Mouse (Mus musculus) cerebellum, adult 9-11 months (tissue): ENCODE data around the gene Chd2.

Source experiments
- DNase-seq: peaks from one replicate; pipeline ENCODE4 v3.0.0; 2022

The Chd2 gene

DNA sequence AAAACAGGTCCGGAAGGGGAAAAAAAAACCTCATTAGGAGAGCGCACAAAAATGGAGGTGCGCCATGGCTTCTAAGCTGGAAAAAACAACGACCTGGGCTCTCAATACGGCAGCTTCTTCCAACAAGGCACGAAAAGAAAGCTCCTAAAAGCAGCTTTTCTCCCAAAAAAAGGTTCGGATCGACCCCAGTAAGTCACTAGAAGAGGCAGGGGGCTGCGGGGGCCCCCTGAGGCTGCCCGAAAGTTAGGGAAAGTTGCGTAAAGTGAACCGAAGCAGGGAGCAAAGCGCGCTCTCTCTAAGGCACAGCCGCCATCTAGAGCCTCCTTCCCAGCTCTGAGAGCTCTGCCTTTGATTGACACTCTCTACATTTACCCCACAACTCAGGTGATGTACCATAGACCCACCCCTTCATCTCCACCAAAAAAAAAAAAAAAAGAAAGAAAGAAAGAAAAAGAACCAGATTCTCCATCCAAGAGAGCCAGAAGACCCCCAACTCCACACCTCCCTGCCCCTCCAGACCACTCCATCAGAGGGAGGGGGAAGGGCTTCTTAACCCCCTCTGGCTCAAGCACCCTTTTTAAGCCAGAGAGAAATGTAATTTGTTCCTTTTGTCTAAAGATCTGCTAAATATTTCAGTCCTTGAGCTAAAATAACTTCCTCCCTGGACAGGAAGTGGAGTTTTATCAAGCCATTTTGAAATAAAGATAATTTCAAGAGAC is at the start of gene Chd2:
Gene Chd2, minus strand, starts transcription at position 419 of the 719 bp plus-strand sequence.
- DNase-seq, result peak; percentile 61

DNA sequence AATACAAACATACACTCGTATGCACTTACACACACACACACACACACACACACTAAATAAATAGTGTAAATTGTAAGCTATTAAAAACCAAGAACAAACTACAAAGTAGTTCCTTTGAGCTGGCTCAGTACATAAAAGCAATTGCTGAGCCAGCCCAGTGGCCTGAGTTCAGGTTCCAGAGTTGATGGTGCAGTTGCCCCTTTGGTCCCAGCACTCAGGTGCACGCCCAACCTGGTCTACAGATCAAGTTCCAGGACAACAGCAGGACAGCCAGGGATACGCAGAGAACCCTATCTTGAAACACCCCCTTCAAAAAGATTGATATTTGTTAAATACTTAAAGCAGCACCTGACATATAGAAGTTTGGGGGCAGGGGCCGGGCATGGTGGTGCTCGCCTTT is 49.1 kb upstream of the Chd2 start:
- no peak for DNase-seq

DNA sequence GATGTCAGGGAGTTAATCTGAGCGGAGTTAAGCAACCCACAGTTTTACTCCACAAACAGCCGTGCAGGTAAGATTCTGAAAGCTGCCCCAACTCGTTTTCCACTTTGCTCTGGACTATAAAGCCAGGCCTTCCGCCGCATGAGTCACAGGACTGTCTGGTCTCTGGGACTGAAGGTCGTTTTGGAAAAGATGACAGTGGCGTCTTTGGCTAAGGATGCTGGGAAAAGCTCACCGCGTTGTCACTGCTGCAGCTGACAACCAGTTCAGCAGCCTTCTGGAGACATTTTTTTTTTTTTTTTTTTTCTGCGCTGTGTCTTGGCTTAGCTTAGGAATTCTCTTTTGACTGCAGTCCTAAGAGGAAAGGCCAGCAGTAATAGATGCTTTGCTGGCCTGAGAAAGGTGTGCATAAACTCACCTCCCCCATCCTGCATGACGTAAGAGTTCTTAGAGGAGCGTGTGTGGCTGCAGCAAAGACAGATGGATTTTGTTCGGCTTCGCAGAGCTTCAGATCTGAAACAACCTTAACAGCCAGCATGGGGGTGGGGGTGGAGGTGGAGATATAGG is 47.7 kb upstream of the Chd2 start:
- peak; percentile 72 for DNase-seq

- DNase-seq, result no peak
Observed at GRCm38 (mm10) chr7:73588351-73588906, 46.8 kb upstream of the Chd2 start.

DNA sequence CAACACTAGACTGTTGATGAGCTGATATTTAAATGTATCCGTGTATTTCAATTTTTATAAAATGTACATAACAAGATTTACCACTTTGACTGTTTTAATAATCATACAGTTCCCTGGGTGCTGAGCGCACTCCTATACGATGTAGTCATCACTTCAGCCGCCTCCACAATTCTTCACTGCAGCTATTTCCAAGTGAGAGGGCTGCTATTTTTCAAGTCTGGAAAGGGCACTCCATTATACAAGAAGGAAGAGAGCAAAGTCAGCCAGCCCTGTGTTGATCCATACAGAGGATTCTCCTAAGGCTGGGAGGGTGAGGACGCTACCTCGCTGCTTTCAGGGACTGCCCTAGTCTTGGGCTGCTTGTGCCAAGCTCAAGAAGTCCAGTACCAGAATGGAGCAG is 45.1 kb upstream of the Chd2 start:
- no peak for DNase-seq

DNA sequence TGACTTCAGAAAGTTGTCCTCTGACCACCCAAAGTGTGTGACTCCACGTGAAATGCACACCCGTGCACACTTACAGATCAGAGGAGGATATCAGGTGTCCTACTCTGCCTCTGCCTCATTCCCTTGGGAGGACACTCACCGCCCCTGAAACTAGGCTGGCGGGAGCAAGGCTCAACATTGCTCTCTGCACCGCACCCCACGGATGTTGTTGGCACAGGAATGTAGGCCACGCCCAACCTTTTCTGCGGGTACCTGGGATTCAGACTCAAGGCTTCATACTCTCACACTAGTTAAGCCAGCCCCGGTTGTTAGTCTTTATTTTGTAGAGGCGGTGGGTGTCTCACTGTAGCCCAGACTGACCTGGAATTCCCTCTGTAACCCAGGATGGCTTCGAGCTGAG is 44.6 kb upstream of the Chd2 start:
- no peak for DNase-seq

DNA sequence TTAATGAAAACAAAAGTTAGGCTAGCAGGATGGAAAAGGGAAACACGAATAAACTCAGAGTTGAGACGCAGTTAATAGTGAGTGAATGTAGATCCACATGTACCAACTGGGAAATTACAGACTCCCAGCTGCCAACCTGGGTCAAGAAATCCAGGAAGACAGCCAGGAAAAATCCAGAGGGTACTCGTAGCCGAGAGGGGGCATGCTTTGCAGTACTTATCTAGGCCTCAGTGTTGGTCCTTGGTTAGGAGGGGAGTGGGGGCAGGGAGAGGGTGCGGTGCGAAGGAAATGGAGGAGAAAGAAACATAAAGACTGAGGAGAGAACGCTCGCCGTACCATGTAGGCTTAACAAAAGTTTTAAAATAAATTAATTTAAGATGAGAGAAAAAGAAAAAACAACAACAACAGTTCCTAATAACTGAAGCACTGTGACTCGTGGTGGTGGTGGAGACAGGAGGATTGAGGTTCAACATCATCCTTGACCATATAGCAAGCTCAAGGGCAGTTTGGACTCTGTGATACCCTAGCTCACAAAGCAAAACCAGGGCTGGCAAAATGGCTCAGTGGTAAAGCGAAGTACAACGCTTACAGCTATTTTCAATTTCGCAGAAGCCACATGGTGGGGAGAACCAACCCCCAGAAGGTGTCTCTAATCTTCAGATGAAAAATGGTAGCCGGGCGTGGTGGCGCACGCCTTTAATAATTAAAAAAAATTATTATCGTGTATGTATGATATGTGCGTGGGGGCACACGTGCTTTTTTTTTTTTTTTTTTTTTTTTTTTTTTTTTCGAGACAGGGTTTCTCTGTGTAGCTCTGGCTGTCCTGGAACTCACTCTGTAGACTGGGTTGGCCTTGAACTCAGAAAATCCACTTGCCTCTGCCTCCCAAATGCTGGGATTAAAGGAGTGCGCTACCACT is 43.7 kb upstream of the Chd2 start:
- no peak for DNase-seq

DNA sequence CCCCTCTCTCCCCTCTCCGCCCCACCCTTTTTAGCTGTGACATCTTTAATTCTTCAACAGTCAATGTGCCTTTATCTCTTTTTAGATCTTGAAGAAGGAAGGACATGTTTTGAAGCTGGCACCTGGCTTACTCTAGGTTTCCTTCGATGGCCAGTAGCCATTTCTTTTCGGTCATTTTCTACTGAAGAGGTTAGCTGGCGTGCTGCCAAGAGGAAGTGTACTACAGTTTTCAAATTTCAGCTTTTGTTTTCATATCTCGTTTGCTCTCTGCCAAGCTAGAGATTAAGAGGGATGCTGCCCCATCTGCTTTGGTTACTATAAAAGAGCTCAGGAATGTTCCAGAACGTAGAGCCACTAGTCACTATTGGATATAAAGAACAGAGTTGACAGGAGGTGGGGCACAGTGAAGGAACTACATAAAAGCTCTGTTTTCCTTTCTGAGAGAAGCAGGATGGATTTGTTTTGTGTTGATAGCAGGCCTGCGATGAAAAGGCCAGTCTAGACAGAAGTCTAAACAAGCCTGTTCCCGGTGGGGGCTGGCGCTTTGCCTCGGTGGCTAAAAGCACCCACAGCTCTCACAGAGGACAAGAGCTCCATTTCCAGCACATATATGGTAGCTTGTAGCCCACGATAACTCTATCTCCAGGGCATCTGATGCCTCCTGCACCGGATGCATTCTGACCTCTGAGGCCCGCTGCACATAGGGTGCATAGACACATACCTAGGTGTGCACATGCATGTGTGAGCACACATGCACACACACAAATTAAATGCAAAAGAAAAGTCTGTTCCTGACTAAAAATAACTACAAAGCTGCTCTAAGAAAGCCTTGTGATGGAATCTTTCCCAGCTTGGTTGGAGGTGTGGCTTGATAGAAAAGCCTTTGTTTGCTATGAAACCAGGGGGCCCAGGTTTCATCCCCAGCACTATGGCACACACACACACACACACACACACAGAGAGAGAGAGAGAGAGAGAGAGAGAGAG is 42.7 kb upstream of the Chd2 start:
- DNase-seq, result no peak

- no peak for DNase-seq
Observed at GRCm38 (mm10) chr7:73583400-73583799, 41.8 kb upstream of the Chd2 start.

DNA sequence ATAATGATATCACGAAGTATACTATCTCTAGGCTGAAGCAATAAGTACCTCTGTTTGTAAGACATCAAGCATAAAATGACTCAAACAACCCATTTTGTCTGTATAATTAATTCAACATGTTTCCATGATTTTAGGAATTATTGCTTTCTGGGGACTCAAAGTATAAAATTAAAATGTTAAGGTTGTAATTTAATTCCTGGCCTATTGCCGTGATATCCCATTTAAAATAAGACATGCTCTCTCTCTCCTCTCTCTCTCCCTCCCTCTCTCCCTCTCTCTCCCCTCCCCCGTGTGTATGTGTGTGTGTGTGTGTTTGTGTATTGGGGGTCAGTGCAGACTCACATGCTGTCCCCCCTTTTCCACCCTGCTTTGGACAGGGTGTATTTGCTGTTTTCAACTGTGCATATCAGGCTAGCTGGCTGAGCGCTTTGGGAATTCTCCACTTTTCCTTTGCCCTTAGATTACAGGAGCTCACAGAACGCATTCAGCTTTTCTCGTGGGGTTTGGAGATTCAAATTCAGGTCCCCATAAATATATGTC is 40.3 kb upstream of the Chd2 start:
- DNase-seq, result no peak

GRCm38 (mm10) chr7:73579072-73579731 is 37.6 kb upstream of the Chd2 start:
- no peak for DNase-seq

GRCm38 (mm10) chr7:73577888-73578421 is 36.3 kb upstream of the Chd2 start:
- peak; percentile 1 for DNase-seq

GRCm38 (mm10) chr7:73576101-73576936 is 34.7 kb upstream of the Chd2 start:
- DNase-seq, result no peak

GRCm38 (mm10) chr7:73575257-73575656 is 33.6 kb upstream of the Chd2 start:
- DNase-seq, result no peak

DNA sequence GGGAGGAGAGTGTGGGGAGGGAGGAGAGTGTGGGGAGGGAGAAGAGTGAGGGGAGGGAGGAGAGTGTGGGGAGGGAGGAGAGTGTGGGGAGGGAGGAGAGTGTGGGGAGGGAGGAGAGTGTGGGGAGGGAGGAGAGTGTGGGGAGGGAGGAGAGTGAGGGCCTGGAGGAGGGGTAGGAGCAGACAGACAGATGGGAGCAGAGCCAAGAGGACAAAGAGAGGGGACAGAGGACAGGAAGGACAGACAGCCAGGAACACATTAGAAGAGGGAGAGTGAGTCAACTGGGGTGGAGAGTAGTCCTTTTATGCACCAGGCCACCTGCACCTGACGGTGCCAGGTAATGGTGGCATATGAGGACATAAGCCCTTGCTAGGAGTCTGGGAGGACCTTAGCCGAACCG is 33.0 kb upstream of the Chd2 start:
- DNase-seq, result peak; percentile 3

- no peak for DNase-seq
Observed at GRCm38 (mm10) chr7:73572571-73572970, 30.9 kb upstream of the Chd2 start.

DNA sequence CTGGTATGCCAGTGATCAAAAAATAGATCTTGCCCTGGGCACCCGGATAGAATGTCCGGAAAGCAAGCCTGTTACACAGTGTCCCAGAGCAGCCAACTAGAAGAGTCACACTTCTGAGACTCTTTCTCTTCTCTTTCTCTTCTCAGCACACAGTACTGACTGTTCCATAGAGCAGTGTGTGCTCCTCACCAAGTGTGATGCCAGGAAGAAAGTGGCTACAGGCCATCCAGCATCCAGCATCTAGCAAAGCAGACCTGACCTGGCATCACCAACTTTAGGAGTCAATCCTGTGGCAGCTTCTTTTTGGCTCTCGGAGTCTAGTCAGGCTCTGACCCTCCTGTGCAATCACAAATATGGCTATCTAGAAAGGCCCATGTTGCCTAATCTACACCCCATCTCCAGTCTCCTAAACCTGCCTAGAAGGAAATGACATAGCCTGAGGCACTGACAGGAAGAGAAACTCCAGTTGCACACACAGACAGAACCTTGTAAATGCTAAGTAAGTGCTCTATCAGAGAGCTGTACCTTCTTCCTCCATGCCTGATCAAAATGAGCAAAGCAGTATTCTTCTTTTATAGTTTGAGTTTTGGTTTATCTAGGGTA is 27.3 kb upstream of the Chd2 start:
- DNase-seq, result no peak

DNA sequence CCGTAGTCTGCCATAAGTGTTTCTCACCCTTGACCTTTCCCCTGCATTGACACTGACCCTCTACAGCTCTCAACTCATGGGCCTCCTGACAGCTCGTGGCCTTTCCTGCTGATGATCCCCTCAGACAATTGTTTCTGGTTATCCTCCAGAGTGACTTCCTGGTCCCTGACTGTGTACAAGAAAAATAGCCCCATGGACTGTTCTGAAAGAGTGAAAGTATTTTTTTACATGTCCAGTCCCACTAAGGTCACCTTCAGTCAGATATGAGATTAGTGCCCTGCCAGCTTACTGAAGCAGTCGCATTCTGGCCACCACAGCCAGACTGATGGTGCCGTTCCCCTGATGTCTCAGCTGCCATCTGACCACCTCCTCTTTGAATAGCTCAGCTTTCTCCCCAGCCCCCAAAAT is 26.1 kb upstream of the Chd2 start:
- DNase-seq, result no peak

- no peak for DNase-seq
Observed at GRCm38 (mm10) chr7:73564131-73564530, 22.5 kb upstream of the Chd2 start.
